ENCODE assay signal across 21 mouse cellular contexts in genomic region chr2:25297093-25297492, GRCm38 (mm10). TPM values are rescaled to one million over a fixed set of nuclear protein-coding genes. Genes with fewer than 3 reads are reported as not detected.
"Had no signal": no experiment of that assay in that cellular context is flagged by ENCODE, and none has a peak within 500 bp of the region (broad histone marks: within the 10 kb centered on the region; RNA-seq: fewer than 3 reads in every experiment).

No protein-coding gene starts in this region.

- H3K9ac ChIP-seq: liver, postnatal 0 days; lung, embryonic 15.5 days; midbrain, embryonic 13.5 days; midbrain, embryonic 15.5 days; neural tube, embryonic 12.5 days; stomach, embryonic 15.5 days had no signal

- H3K27ac ChIP-seq: lung, embryonic 15.5 days; macrophage; midbrain, embryonic 13.5 days; midbrain, embryonic 15.5 days; neural tube, embryonic 12.5 days; stomach, embryonic 15.5 days; stomach, postnatal 0 days had no signal

- H3K4me3 ChIP-seq: lung, embryonic 15.5 days; megakaryocyte, embryonic 14.5 days; midbrain, embryonic 13.5 days; midbrain, embryonic 15.5 days; neural tube, embryonic 12.5 days; stomach, embryonic 15.5 days had no signal

- DNase-seq: liver, postnatal 0 days; lung, adult 2 months; lung, postnatal 14 days; lung, postnatal 36 days; right cerebral cortex, postnatal 14 days; thymus, adult 2 months; thymus, postnatal 25 days; thymus, postnatal 4 days had no signal

- ATAC-seq: liver, postnatal 0 days; lung, postnatal 0 days; midbrain, embryonic 13.5 days; midbrain, embryonic 15.5 days had no signal

- H3K4me2 ChIP-seq: lung, embryonic 15.5 days; midbrain, embryonic 13.5 days; midbrain, embryonic 15.5 days; neural tube, embryonic 12.5 days; stomach, embryonic 15.5 days had no signal

- H3K9me3 ChIP-seq: lung, embryonic 15.5 days; midbrain, embryonic 13.5 days; midbrain, embryonic 15.5 days; neural tube, embryonic 12.5 days; stomach, embryonic 15.5 days had no signal

- H3K36me3 ChIP-seq: lung, embryonic 15.5 days; neural tube, embryonic 12.5 days; stomach, embryonic 15.5 days had no signal

RNA-seq across cellular contexts. Expression of gene Lrrc26, which starts 7.4 kb away (rescaled TPM):
- polyA plus RNA-seq: liver, postnatal 0 days; macrophage; neural tube, embryonic 12.5 days; neural tube, embryonic 14.5 days had no signal

RNA-seq across cellular contexts. Expression of gene Tmem210, which starts 9.1 kb away (rescaled TPM):
- polyA plus RNA-seq: liver, postnatal 0 days; lung, adult 2 months; lung, embryonic 15.5 days; lung, postnatal 0 days; macrophage; midbrain, embryonic 13.5 days; midbrain, embryonic 15.5 days; midbrain, postnatal 0 days; neural tube, embryonic 12.5 days; neural tube, embryonic 14.5 days; spleen, adult 2 months; stomach, embryonic 15.5 days; stomach, postnatal 0 days; urinary bladder, adult 2 months had no signal

RNA-seq across cellular contexts. Expression of gene Grin1, which starts 21.9 kb away (rescaled TPM):
- polyA plus RNA-seq: liver, postnatal 0 days; macrophage had no signal
